Mouse (Mus musculus) ES-E14 (cell line): ENCODE measurements around the gene Armc7.

ENCODE experiments used
- HCFC1 ChIP-seq: IDR thresholded peaks from 2 replicates; pipeline ENCODE4 v1.6.1; 2012; ENCODE audit warnings: low read length, inconsistent platforms, borderline replicate concordance; ENCODE audit not compliant: insufficient read depth
- ZC3H11A ChIP-seq: IDR thresholded peaks from 2 replicates; pipeline ENCODE4 v1.6.1; 2012; ENCODE audit warnings: low read depth, mild to moderate bottlenecking, inconsistent platforms, low read length, borderline replicate concordance

GRCm38 (mm10) chr11:115536856-115537568 lies 61.5 kb downstream of the Armc7 start:
- TF ChIP-seq ZC3H11A (no peak), HCFC1 (no peak)
